Mouse (Mus musculus) small intestine, adult 2 months (tissue): ENCODE data around the gene Sgpp2.

Experiments used
- CTCF ChIP-seq: fragments of 200-500 bp; IDR thresholded peaks from 2 replicates; pipeline ENCODE4 v1.5.1; 2012; ENCODE audit warnings: low read depth, mild to moderate bottlenecking, control low read depth, inconsistent platforms, low read length, moderate library complexity, mixed read lengths; ENCODE audit not compliant: insufficient replicate concordance, insufficient read length; ENCODE audit errors: extremely low read depth
- POLR2A ChIP-seq: fragments of 200-500 bp; IDR thresholded peaks from 2 replicates; pipeline ENCODE4 v1.6.1; 2012; ENCODE audit warnings: low read depth, mild to moderate bottlenecking, control low read depth, inconsistent platforms, low read length, moderate library complexity

- TF ChIP-seq CTCF (no peak), POLR2A (no peak)
Measured at GRCm38 (mm10) chr1:78425793-78426700, 115.9 kb downstream of the Sgpp2 start.
